Mouse (Mus musculus): Measurements from ENCODE around the gene Nek1. TPM values are rescaled to one million over a fixed set of nuclear protein-coding genes. Genes with fewer than 3 reads are reported as not detected.

Gene Nek1
- total RNA-seq (2022): 1 to 10 TPM; 2.7 to 4.8 (median 3.7) TPM

- DNase-seq (ENCODE audit: low spot score in 2 of 2): peak; percentile 93 to 95
Measured at GRCm38 (mm10) chr8:60992910-60993638, at the start of gene Nek1. Gene Nek1 (plus strand): TSS chr8:60993195.

GRCm38 (mm10) chr8:60947503-60947902 is 45.5 kb upstream of the Nek1 start:
- DNase-seq (ENCODE audit: low spot score in 2 of 2): no peak

- DNase-seq (ENCODE audit: low spot score in 2 of 2): no peak
Measured at GRCm38 (mm10) chr8:60949859-60950258, 43.1 kb upstream of the Nek1 start.

- DNase-seq (ENCODE audit: low spot score in 2 of 2): no peak
Measured at GRCm38 (mm10) chr8:60951271-60951670, 41.7 kb upstream of the Nek1 start.

GRCm38 (mm10) chr8:60951757-60952156 is 41.2 kb upstream of the Nek1 start:
- no peak for DNase-seq (ENCODE audit: low spot score in 2 of 2)

- DNase-seq (ENCODE audit: low spot score in 2 of 2): no peak
Measured at GRCm38 (mm10) chr8:60952803-60953202, 40.2 kb upstream of the Nek1 start.

GRCm38 (mm10) chr8:60954281-60955014 is 38.5 kb upstream of the Nek1 start:
- DNase-seq (ENCODE audit: low spot score in 2 of 2): peak; percentile 41 to 63

- DNase-seq (ENCODE audit: low spot score in 2 of 2): no peak
Measured at GRCm38 (mm10) chr8:60956847-60957246, 36.1 kb upstream of the Nek1 start.

GRCm38 (mm10) chr8:60962763-60963162 is 30.2 kb upstream of the Nek1 start:
- DNase-seq (ENCODE audit: low spot score in 2 of 2): no peak

GRCm38 (mm10) chr8:60963931-60964330 is 29.1 kb upstream of the Nek1 start:
- no peak for DNase-seq (ENCODE audit: low spot score in 2 of 2)

- no peak for DNase-seq (ENCODE audit: low spot score in 2 of 2)
Measured at GRCm38 (mm10) chr8:60964518-60964917, 28.5 kb upstream of the Nek1 start.

GRCm38 (mm10) chr8:60965306-60965705 is 27.7 kb upstream of the Nek1 start:
- DNase-seq (ENCODE audit: low spot score in 2 of 2): no peak

- DNase-seq (ENCODE audit: low spot score in 2 of 2): no peak
Measured at GRCm38 (mm10) chr8:60965741-60966140, 27.3 kb upstream of the Nek1 start.

GRCm38 (mm10) chr8:60969091-60969490 is 23.9 kb upstream of the Nek1 start:
- DNase-seq (ENCODE audit: low spot score in 2 of 2): no peak

- no peak for DNase-seq (ENCODE audit: low spot score in 2 of 2)
Measured at GRCm38 (mm10) chr8:60971808-60972207, 21.2 kb upstream of the Nek1 start.

- no peak for DNase-seq (ENCODE audit: low spot score in 2 of 2)
Measured at GRCm38 (mm10) chr8:60973448-60973847, 19.5 kb upstream of the Nek1 start.

- no peak for DNase-seq (ENCODE audit: low spot score in 2 of 2)
Measured at GRCm38 (mm10) chr8:60974837-60975236, 18.2 kb upstream of the Nek1 start.

GRCm38 (mm10) chr8:60976818-60977217 is 16.2 kb upstream of the Nek1 start:
- DNase-seq (ENCODE audit: low spot score in 2 of 2): no peak

- no peak for DNase-seq (ENCODE audit: low spot score in 2 of 2)
Measured at GRCm38 (mm10) chr8:60978496-60978895, 14.5 kb upstream of the Nek1 start.

- no peak for DNase-seq (ENCODE audit: low spot score in 2 of 2)
Measured at GRCm38 (mm10) chr8:60981388-60981787, 11.6 kb upstream of the Nek1 start.

- peak; percentile 93 to 95 for DNase-seq (ENCODE audit: low spot score in 2 of 2)
Measured at GRCm38 (mm10) chr8:60982701-60983687, 10.0 kb upstream of the Nek1 start, which contains the start of gene Clcn3. Gene Clcn3 (minus strand): TSS chr8:60983300.
